Mouse (Mus musculus): ENCODE data around the gene Ttc16. TPM values are rescaled to one million over a fixed set of nuclear protein-coding genes. Genes with fewer than 3 reads are reported as not detected.

Gene Ttc16
- polyA plus RNA-seq, 1 experiment = 0.16 TPM

DNA sequence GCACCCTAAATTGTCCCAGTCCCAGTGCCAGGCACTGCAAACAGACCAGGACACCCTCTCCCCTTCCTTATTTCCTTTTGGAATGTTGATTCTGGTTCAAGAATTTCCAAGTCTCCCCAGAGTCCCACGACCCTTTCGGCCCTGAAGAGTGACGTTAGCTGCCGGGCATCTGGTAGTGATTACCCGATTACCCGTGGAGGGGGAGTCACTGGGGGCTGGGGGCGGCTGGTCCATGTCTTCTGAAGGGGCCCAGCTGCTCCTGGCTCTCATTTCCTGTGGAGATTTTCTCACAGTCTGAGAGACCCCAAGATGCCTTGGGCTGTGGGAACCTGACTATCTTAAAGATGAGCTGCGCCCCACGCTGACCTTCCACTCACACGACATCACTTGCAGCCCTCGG lies 44.6 kb downstream of the Ttc16 start:
- no peak overlapping the region for H3K4me3 ChIP-seq
- no peak for TF ChIP-seq CEBPB (IDR thresholded peaks at IDR 0.05; ENCODE audit: insufficient read depth, poor library complexity, severe bottlenecking)
- TF ChIP-seq MAX (IDR thresholded peaks at IDR 0.05; ENCODE audit: low read depth) = no peak
- TF ChIP-seq SRF (IDR thresholded peaks at IDR 0.05; ENCODE audit: control insufficient read depth, insufficient read length, low read depth) = no peak
- no peak for TF ChIP-seq TCF12 (IDR thresholded peaks at IDR 0.05; ENCODE audit: insufficient read depth, poor library complexity, severe bottlenecking)
- TF ChIP-seq MYOD1 (IDR thresholded peaks at IDR 0.05; ENCODE audit: control insufficient read depth in 1 of 3, insufficient read length in 2 of 3, low read depth in 2 of 3) = no peak
- TF ChIP-seq USF1 (IDR thresholded peaks at IDR 0.05; ENCODE audit: low read depth) = no peak
- TF ChIP-seq TCF3 (IDR thresholded peaks at IDR 0.05; ENCODE audit: insufficient read length, low read depth) = no peak
- no peak for TF ChIP-seq POLR2AphosphoS2 (IDR thresholded peaks at IDR 0.05; ENCODE audit: insufficient read length, low read depth)
- TF ChIP-seq REST (IDR thresholded peaks at IDR 0.05; ENCODE audit: insufficient read depth, insufficient read length) = no peak
- TF ChIP-seq E2F4 (IDR thresholded peaks at IDR 0.05; ENCODE audit: insufficient read depth) = no peak
- TF ChIP-seq POLR2A (IDR thresholded peaks at IDR 0.05; ENCODE audit: insufficient read length, low read depth) = no peak
- TF ChIP-seq MYOG (IDR thresholded peaks at IDR 0.05; ENCODE audit: control insufficient read depth in 1 of 3, insufficient read depth in 1 of 3, insufficient read length in 2 of 3, low read depth in 2 of 3) = no peak
- no peaks in the 10 kb centered on the region for H3K79me2 ChIP-seq (ENCODE audit: control insufficient read depth, insufficient read depth)
- no peak overlapping the region for H3K4me2 ChIP-seq (ENCODE audit: low read depth)
- no peak overlapping the region for H3ac ChIP-seq (ENCODE audit: control insufficient read depth, insufficient read length)
- H3K36me3 ChIP-seq (ENCODE audit: control insufficient read depth, insufficient read depth) = no peaks in the 10 kb centered on the region
- H3K27me3 ChIP-seq (ENCODE audit: control insufficient read depth, insufficient read depth, insufficient read length) = no peaks in the 10 kb centered on the region

DNA sequence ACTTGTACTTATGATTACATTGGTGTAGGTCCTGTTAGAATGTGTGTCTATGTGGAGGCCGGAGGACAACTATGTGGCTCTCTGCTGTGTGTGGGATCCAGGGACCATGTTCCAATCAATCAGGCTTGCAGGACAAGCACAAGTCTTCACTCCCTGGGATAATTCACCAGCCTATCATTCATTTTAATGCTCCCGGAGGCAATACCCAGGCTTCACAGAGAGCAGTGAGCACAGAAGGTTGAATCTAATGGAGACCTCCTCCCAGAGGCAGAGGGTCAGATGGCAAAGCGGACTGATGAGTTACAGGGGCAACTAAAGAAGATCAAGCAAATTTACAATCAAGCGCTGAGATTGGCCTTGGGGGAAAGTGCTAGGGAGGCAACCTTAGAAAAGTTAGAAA lies 45.9 kb downstream of the Ttc16 start:
- Histone ChIP-seq H3K36me3 (ENCODE audit: control insufficient read depth, insufficient read depth) (no peaks in the 10 kb centered on the region), H3K4me3 (no peak overlapping the region), H3K79me2 (ENCODE audit: control insufficient read depth, insufficient read depth) (no peaks in the 10 kb centered on the region), H3K27me3 (ENCODE audit: control insufficient read depth, insufficient read depth, insufficient read length) (no peaks in the 10 kb centered on the region), H3K4me2 (ENCODE audit: low read depth) (no peak overlapping the region), H3ac (ENCODE audit: control insufficient read depth, insufficient read length) (no peak overlapping the region)
- TF ChIP-seq POLR2AphosphoS2 (IDR thresholded peaks at IDR 0.05; ENCODE audit: insufficient read length, low read depth) (no peak), TCF12 (IDR thresholded peaks at IDR 0.05; ENCODE audit: insufficient read depth, poor library complexity, severe bottlenecking) (no peak), SRF (IDR thresholded peaks at IDR 0.05; ENCODE audit: control insufficient read depth, insufficient read length, low read depth) (no peak), REST (IDR thresholded peaks at IDR 0.05; ENCODE audit: insufficient read depth, insufficient read length) (no peak), MYOG (IDR thresholded peaks at IDR 0.05; ENCODE audit: control insufficient read depth in 1 of 3, insufficient read depth in 1 of 3, insufficient read length in 2 of 3, low read depth in 2 of 3) (no peak), TCF3 (IDR thresholded peaks at IDR 0.05; ENCODE audit: insufficient read length, low read depth) (no peak), E2F4 (IDR thresholded peaks at IDR 0.05; ENCODE audit: insufficient read depth) (no peak), CEBPB (IDR thresholded peaks at IDR 0.05; ENCODE audit: insufficient read depth, poor library complexity, severe bottlenecking) (no peak), POLR2A (IDR thresholded peaks at IDR 0.05; ENCODE audit: insufficient read length, low read depth) (no peak), MAX (IDR thresholded peaks at IDR 0.05; ENCODE audit: low read depth) (no peak), MYOD1 (IDR thresholded peaks at IDR 0.05; ENCODE audit: control insufficient read depth in 1 of 3, insufficient read length in 2 of 3, low read depth in 2 of 3) (no peak), USF1 (IDR thresholded peaks at IDR 0.05; ENCODE audit: low read depth) (no peak)

DNA sequence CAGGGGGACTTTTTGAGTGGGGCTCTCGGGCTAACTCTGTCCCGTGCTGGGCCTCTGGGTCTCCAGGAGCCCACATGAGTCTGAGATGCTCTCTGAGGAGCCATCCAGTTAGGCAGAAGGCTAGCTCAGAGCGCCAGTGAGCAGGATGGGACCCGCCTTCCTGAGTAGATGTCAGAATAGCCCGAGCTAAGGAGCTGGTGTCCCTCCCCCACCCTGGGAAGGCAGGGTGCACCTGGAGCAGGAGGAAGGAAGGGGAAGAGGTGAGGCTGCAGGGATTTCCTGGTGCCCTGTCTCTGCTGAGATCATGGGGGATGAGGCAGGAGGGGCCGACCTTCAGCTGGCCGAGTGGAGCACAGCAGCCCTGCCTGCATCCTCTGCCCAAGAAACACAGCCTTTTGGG lies 47.0 kb downstream of the Ttc16 start:
- no peak overlapping the region for H3K4me2 ChIP-seq (ENCODE audit: low read depth)
- H3K4me3 ChIP-seq = no peak overlapping the region
- no peak overlapping the region for H3ac ChIP-seq (ENCODE audit: control insufficient read depth, insufficient read length)
- H3K36me3 ChIP-seq (ENCODE audit: control insufficient read depth, insufficient read depth) = no peaks in the 10 kb centered on the region
- TF ChIP-seq E2F4 (IDR thresholded peaks at IDR 0.05; ENCODE audit: insufficient read depth) = no peak
- TF ChIP-seq MYOG (IDR thresholded peaks at IDR 0.05; ENCODE audit: control insufficient read depth in 1 of 3, insufficient read depth in 1 of 3, insufficient read length in 2 of 3, low read depth in 2 of 3) = no peak
- no peaks in the 10 kb centered on the region for H3K27me3 ChIP-seq (ENCODE audit: control insufficient read depth, insufficient read depth, insufficient read length)
- no peaks in the 10 kb centered on the region for H3K79me2 ChIP-seq (ENCODE audit: control insufficient read depth, insufficient read depth)

DNA sequence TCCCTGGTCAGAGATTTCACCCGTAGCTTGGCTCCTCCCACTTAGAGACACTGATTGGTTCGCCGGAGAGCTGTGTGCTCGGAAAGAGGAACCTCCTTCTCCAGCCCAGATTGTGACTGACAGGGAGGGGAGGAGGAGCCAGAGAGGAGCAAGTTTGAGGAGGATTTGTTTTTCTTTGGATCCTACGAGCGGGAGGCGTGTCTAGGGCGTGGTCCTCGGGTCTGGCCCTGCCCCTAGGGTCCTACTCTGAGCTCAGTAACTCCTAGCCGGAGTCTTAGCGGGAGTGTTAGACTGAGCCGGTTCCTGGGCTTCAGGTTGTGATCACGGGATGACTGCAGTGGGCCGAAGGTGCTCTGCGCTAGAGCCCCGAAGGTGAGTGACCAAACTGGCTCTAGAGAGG lies 48.0 kb downstream of the Ttc16 start:
- TF ChIP-seq REST (IDR thresholded peaks at IDR 0.05; ENCODE audit: insufficient read depth, insufficient read length) = no peak
- no peak for TF ChIP-seq POLR2A (IDR thresholded peaks at IDR 0.05; ENCODE audit: insufficient read length, low read depth)
- no peak for TF ChIP-seq SRF (IDR thresholded peaks at IDR 0.05; ENCODE audit: control insufficient read depth, insufficient read length, low read depth)
- no peak for TF ChIP-seq TCF12 (IDR thresholded peaks at IDR 0.05; ENCODE audit: insufficient read depth, poor library complexity, severe bottlenecking)
- TF ChIP-seq POLR2AphosphoS2 (IDR thresholded peaks at IDR 0.05; ENCODE audit: insufficient read length, low read depth) = no peak
- TF ChIP-seq TCF3 (IDR thresholded peaks at IDR 0.05; ENCODE audit: insufficient read length, low read depth) = no peak
- TF ChIP-seq CEBPB (IDR thresholded peaks at IDR 0.05; ENCODE audit: insufficient read depth, poor library complexity, severe bottlenecking) = no peak
- Histone ChIP-seq H3K36me3 (ENCODE audit: control insufficient read depth, insufficient read depth) (no peaks in the 10 kb centered on the region), H3K4me3 (no peak overlapping the region), H3K27me3 (ENCODE audit: control insufficient read depth, insufficient read depth, insufficient read length) (no peaks in the 10 kb centered on the region), H3ac (ENCODE audit: control insufficient read depth, insufficient read length) (no peak overlapping the region), H3K4me2 (ENCODE audit: low read depth) (peak overlapping the region; percentile 69), H3K79me2 (ENCODE audit: control insufficient read depth, insufficient read depth) (no peaks in the 10 kb centered on the region)

DNA sequence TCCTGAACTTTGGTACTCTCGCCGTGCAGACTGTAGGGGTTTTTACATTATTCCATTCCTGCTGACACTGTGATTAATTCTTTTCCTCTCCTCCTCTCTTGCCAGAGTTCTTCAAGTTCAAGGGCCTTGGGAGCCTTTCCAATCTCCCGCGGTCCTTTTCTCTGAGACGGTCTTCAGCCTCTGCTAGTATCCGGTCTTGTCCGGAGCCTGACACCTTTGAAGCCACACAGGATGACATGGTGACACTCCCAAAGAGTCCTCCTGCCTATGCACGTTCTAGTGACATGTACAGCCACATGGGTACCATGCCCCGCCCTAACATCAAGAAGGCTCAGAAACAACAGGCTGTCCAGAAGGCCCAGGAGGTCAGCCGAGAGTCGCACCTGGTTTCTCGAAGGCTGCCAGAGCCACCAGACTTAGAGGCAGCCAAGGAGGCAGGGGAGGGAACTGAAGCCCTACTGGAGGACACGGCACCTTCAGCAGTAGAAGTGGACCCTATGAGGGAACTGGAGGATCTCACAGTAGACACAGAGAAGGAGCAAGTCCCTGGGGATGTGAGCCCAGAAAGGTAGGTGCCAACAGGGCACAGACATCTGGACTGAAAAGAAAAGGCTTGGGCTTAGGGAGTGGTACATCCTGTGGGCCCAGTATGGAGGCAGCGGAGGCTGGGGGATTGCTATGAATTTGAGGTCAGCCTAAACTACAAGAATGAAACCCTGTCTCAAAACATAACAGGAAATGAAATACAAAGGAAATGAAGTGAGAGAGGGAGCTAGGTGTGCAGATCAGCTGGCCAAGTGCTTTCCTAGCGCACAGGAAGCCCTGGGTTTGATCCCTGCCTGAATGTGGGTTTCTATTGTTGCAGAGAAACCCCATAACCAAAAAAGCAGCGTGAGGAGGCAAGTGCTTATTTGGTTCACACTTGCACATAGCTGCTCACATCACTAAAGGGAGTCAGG lies 50.3 kb downstream of the Ttc16 start:
- H3K4me3 ChIP-seq = no peak overlapping the region
- no peaks in the 10 kb centered on the region for H3K36me3 ChIP-seq (ENCODE audit: control insufficient read depth, insufficient read depth)
- H3K27me3 ChIP-seq (ENCODE audit: control insufficient read depth, insufficient read depth, insufficient read length) = no peaks in the 10 kb centered on the region
- H3K4me2 ChIP-seq (ENCODE audit: low read depth) = no peak overlapping the region
- no peak for TF ChIP-seq MYOG (IDR thresholded peaks at IDR 0.05; ENCODE audit: control insufficient read depth in 1 of 3, insufficient read depth in 1 of 3, insufficient read length in 2 of 3, low read depth in 2 of 3)
- TF ChIP-seq USF1 (IDR thresholded peaks at IDR 0.05; ENCODE audit: low read depth) = no peak
- no peak for TF ChIP-seq E2F4 (IDR thresholded peaks at IDR 0.05; ENCODE audit: insufficient read depth)
- no peak for TF ChIP-seq TCF12 (IDR thresholded peaks at IDR 0.05; ENCODE audit: insufficient read depth, poor library complexity, severe bottlenecking)
- no peak for TF ChIP-seq POLR2A (IDR thresholded peaks at IDR 0.05; ENCODE audit: insufficient read length, low read depth)
- no peak for TF ChIP-seq POLR2AphosphoS2 (IDR thresholded peaks at IDR 0.05; ENCODE audit: insufficient read length, low read depth)
- no peak for TF ChIP-seq MYOD1 (IDR thresholded peaks at IDR 0.05; ENCODE audit: control insufficient read depth in 1 of 3, insufficient read length in 2 of 3, low read depth in 2 of 3)
- TF ChIP-seq MAX (IDR thresholded peaks at IDR 0.05; ENCODE audit: low read depth) = no peak
- no peak overlapping the region for H3ac ChIP-seq (ENCODE audit: control insufficient read depth, insufficient read length)
- H3K79me2 ChIP-seq (ENCODE audit: control insufficient read depth, insufficient read depth) = no peaks in the 10 kb centered on the region
